Mouse (Mus musculus): ENCODE measurements around the gene Vtcn1.

DNA sequence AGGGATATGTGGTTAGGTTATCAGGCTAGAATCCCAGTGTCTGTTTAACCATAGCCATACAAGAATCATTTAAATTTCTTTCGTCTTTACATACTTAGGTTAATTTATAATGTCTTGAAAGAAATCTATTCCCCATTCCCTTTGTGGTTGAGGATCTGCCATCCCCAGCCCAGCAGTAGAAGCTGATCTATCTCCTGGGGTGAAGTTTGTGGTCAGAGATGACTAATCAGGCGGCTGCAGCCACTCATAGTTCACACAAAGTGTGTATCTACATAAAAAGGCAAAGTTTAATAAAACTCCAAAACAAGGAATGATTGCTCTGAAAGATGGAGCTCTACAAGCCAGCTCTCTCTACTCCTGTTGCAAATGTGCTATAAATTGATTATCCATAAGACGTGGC lies 33.6 kb upstream of the Vtcn1 start:
- TF ChIP-seq POLR2A (IDR thresholded peaks at IDR 0.05; ENCODE audit: borderline replicate concordance, low read depth, low read length) (no peak), CTCF (IDR thresholded peaks at IDR 0.05; ENCODE audit: low read depth, low read length) (no peak)

Measured in bone marrow macrophage, adult 2 months (primary cell).